Mouse (Mus musculus) layer of hippocampus, adult 2 months (tissue): ENCODE results near the gene Mtmr4. TPM values are rescaled to one million over a fixed set of nuclear protein-coding genes. Genes with fewer than 3 reads are reported as not detected.

ENCODE experiments used
- DNase-seq, 2 experiments: peaks; one replicate each; pipeline ENCODE4 v3.0.0; 2022; ENCODE audit warnings: low spot score in 2 of 2
- H3K27ac ChIP-seq: fragments of 200-600 bp; 2 replicates; pipeline ENCODE4 v1.8.1; 2022
- H3K4me3 ChIP-seq: fragments of 200-600 bp; 2 replicates; pipeline ENCODE4 v1.8.1; 2022; ENCODE audit warnings: mild to moderate bottlenecking
- CTCF ChIP-seq: fragments of 200-600 bp; conservative IDR thresholded peaks from 2 replicates; pipeline ENCODE4 v1.8.1; 2022; ENCODE audit warnings: antibody characterized with exemption, mild to moderate bottlenecking, moderate library complexity
- long read RNA-seq, 2 experiments: library from polyadenylated mRNA; stranded (forward); transcript quantifications; one replicate each; pipeline ENCODE4 v2.0.0; 2021; ENCODE audit warnings: borderline mapping rate in 2 of 2
- total RNA-seq, 2 experiments: library from RNA; stranded (reverse); gene quantifications; 2 replicates each; pipeline ENCODE4 v1.2.3; 2021

Mtmr4 gene
- total RNA-seq = 10 to 100 TPM; 81.5 to 89.0 TPM
- long read RNA-seq, experiment 1, full-length matches to known transcripts = 12 of 35 reads
- long read RNA-seq, experiment 1, partial matches to known transcripts = 12 of 35 reads
- long read RNA-seq, experiment 1, other reads (novel, unspliced or antisense) = 11 of 35 reads
- long read RNA-seq, experiment 2, full-length matches to known transcripts = 12 of 47 reads
- long read RNA-seq, experiment 2, partial matches to known transcripts = 15 of 47 reads
- long read RNA-seq, experiment 2, other reads (novel, unspliced or antisense) = 20 of 47 reads

DNA sequence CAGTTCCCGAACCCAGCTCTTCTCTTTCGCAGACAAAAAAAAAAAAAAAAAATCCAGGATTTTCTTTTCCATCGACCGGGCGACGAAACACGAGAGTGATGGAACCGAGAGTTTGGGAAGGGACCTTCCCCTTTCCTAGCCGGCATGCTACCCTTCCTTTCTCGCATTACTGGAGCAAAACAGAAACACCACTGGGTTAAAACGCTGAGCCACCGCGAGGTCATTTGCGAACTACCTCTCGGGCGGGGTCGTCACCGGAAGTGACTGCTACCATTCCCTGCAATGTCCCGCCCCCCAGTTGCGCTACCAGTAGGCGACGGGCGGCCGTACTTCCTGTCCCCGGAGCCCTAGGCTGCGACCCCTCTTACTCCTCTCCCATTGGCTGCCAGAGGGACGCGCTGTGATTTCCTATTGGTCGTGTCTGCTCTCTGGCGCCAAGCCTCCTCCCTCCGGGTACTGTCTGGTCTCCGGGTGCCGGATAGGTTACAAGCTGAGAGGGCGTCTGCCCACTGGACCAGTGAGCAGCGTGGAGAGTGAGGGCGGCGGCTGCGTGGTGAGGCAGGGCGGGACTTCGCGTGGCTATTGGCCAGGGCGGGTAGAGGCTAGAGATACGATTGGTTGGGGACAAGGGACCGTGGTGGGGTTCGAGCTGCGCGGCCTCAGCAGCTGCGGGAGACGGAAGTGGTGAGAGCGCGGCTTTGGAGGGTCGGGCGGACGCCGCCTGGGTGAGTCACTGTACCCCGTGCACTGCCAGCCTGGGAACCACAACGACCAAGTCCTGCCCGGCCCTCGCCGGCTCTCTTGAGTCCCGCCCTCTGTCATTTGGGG, at the start of gene Mtmr4:
TSS of gene Mtmr4 (plus strand) at position 637 of the 828 bp plus-strand sequence.
- DNase-seq = peak; percentile 98 to 100
- Histone ChIP-seq H3K27ac (peak within 1 kb of the TSS; percentile 96), H3K4me3 (peak within 1 kb of the TSS; percentile 81)
- TF ChIP-seq CTCF = peak; percentile 18; the same call in 1 of the 2 replicates

DNA sequence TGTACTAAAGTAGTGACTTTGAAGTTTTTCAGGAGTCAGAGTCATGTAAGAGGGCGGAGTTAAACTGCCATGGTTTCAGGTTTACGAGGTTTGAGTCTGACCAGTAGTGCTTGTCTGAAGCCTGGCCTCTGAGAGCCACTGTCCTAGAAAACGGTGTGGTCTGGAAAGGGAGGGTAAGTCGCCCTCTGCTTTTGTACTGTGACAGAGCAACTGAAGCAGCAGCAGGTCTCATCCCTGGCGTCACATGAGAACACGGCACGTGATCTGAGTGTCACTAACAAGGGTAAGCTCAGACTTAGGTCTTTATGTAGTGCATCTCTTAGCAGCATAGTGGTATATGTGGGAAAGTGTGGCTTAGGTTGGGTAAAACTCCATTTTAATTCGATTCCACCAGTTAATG, 49.7 kb upstream of the Mtmr4 start:
- no peak for TF ChIP-seq CTCF

GRCm38 (mm10) chr11:87542906-87543305, 49.1 kb upstream of the Mtmr4 start:
- no peak for DNase-seq
- TF ChIP-seq CTCF = no peak
- H3K4me3 ChIP-seq = no peak overlapping the region
- H3K27ac ChIP-seq = no peak overlapping the region

More for the DNA sequence above, 49.7 kb upstream of the Mtmr4 start:
- DNase-seq = no peak
- no peak overlapping the region for H3K27ac ChIP-seq
- H3K4me3 ChIP-seq = no peak overlapping the region

- DNase-seq = no peak
- Histone ChIP-seq H3K27ac (no peak overlapping the region), H3K4me3 (no peak overlapping the region)
- TF ChIP-seq CTCF = no peak
Observed at GRCm38 (mm10) chr11:87553342-87553741, 38.6 kb upstream of the Mtmr4 start.

- Histone ChIP-seq H3K4me3 (no peak overlapping the region), H3K27ac (no peak overlapping the region)
- no peak for TF ChIP-seq CTCF
- no peak for DNase-seq
Observed at GRCm38 (mm10) chr11:87554386-87554785, 37.6 kb upstream of the Mtmr4 start.

DNA sequence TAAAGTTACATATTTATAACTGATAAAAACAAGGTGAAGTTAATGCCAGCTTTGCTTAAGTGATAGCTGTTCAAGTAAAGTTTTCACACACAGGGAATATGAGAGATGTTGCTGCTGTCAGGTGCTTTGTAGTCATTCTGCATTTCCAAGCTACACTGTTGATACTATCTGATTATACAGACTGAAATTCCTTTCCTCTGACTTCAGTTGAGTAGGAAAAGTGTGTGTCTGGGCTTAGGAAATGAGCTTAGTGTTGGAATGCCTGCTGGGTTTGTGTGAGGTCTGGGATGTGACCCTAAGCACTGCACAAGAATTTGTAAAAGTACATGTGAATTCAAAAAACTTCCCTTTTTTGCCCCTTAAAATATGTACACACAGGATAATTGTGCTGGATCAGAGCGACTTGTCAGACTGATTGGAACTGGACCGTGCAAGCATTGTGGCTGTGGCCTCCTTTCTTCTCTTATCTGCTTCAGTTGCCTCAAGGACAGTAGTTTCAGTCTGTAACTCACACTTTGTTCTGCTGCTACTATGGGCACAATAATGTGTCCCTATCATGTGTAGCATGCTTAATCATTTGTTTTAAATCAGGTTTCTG, 36.8 kb upstream of the Mtmr4 start:
- TF ChIP-seq CTCF = no peak
- DNase-seq = no peak
- Histone ChIP-seq H3K4me3 (no peak overlapping the region), H3K27ac (no peak overlapping the region)

DNA sequence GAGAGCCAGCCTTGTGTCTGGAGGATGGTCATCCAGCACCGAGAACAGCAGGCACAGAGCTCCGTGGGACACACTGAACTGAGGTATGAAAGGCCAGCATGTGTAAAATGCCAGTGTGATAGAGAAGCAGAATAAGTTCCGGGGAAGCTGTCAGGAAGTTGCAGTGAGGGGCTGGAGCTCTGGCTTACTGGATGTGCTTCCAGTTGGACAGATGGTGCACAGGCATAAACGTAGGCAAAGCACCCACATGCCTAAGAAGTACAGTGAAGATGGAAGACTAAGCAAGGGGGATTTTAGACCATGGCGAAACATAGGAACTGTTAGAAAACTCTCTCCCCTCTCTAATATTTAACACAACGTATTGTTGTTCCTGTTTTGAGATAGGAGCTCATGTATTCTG, 30.8 kb upstream of the Mtmr4 start:
- Histone ChIP-seq H3K4me3 (no peak overlapping the region), H3K27ac (no peak overlapping the region)
- DNase-seq = no peak
- no peak for TF ChIP-seq CTCF

GRCm38 (mm10) chr11:87566501-87566900, 25.5 kb upstream of the Mtmr4 start, which contains the start of gene Gm11492:
Gene Gm11492 (plus strand): TSS chr11:87566653.
- no peak for DNase-seq
- Histone ChIP-seq H3K27ac (no peak within 1 kb of the TSS), H3K4me3 (no peak within 1 kb of the TSS)
- no peak for TF ChIP-seq CTCF

- H3K4me3 ChIP-seq = no peak within 1 kb of the TSS
- H3K27ac ChIP-seq = no peak within 1 kb of the TSS
- no peak for TF ChIP-seq CTCF
- no peak for DNase-seq
Observed at GRCm38 (mm10) chr11:87568255-87568953, 23.6 kb upstream of the Mtmr4 start, which contains the start of gene Sept4. Gene Sept4 (plus strand): TSS chr11:87568903.

DNA sequence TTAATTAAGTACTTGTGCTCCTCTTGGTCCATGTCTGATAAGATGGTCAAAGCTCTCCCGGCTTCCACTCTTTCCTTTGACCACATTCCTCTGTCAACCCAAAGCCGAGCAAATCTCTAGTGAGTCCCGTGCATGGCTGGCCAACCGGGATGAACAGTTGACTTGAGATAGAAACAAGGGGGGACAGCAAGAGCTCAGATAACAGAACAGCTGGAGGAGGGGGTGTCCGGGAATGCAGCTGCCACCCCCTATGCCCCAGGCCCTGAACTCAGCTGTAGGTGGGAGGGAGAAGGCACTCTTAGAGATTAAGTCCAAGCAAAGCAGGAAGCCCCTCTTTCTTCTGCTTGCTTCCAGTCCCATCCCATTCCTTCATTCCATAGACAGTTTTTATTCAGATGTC, 21.2 kb upstream of the Mtmr4 start:
- H3K27ac ChIP-seq = no peak overlapping the region
- no peak for DNase-seq
- no peak for TF ChIP-seq CTCF

DNA sequence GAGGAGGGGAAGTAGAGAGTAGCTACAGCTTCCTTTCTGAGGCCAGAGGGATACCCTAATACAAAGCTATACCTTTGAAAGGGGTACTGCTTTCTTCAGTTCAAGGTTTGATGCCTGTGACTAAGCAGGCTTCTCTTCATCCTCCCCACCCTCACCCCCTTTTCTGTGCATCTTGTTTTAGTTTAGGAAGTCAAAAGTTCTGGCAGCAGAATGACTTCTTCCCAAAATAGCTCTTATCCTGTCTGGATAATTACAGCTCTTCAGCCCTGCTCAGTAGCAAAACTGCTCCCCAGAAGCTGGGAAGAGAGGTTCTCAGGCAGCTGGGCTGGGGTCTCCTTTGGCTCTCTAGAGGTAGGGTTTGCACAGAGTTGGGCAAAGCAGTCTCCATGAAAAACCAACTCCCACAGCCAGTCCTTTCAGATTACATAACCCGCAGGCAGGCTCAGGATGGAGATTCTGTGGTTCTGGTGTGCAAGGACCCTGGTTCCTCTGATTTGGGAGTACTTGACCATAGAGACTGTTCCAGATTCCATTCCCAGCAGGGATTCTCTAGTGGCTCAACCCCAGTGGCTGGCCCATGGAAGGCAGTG, 20.5 kb upstream of the Mtmr4 start:
- DNase-seq = no peak
- peak overlapping the region; percentile 40; the same call in 1 of the 2 replicates for H3K27ac ChIP-seq
- H3K4me3 ChIP-seq = no peak overlapping the region

More for the DNA sequence above, 21.2 kb upstream of the Mtmr4 start:
- no peak overlapping the region for H3K4me3 ChIP-seq

DNA sequence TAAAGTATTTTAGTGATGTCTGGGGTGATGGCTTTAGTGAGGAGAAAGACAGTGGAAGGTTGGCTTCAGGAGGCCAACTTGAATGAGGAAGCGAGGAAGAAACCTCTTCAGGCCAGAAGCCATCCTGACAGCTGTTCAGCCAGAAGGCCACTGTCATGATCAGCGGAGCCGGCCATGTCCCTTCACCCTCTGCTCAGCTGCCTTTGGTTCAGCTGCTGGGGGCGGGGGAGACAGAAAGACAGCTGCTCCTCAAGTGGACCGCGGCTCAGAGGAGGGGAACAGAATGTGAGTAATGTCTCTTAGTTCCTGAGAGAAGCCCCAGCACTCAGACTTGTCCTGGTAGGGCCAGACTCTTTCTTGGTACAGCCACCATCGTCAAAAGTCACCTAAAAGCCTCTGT, 18.2 kb upstream of the Mtmr4 start:
- Histone ChIP-seq H3K4me3 (no peak overlapping the region), H3K27ac (no peak overlapping the region)
- TF ChIP-seq CTCF = no peak
- no peak for DNase-seq

More for the DNA sequence above, 20.5 kb upstream of the Mtmr4 start:
- no peak for TF ChIP-seq CTCF
